Mouse (Mus musculus) cerebellum, adult 11 months (tissue): Measurements from ENCODE around the gene Vmn1r178.
"Not testable (repeated sequence)": the region's sequence is repeated elsewhere in the genome, so short reads cannot be mapped to it uniquely, and the experiment has no call there.

Experiments
- DNase-seq: peaks from one replicate; pipeline ENCODE4 v3.0.0; 2022

The Vmn1r178 gene

GRCm38 (mm10) chr7:23891709-23892108 lies at the start of gene Vmn1r178:
TSS of gene Vmn1r178 (plus strand) at chr7:23892009.
- no peak for DNase-seq

GRCm38 (mm10) chr7:23866349-23866748 lies 25.5 kb upstream of the Vmn1r178 start, which contains the start of gene Vmn1r177:
TSS of gene Vmn1r177 (minus strand) at chr7:23866449.
- not testable (repeated sequence) for DNase-seq

- DNase-seq = not testable (repeated sequence)
Measured at GRCm38 (mm10) chr7:23876918-23877317, 14.9 kb upstream of the Vmn1r178 start.

- DNase-seq = no peak
Measured at GRCm38 (mm10) chr7:23926678-23927077, 34.9 kb downstream of the Vmn1r178 start, which contains the start of gene Vmn1r179. TSS of gene Vmn1r179 (plus strand) at chr7:23926978.
